Mouse (Mus musculus): ENCODE measurements around the gene Ctxn2.

DNA sequence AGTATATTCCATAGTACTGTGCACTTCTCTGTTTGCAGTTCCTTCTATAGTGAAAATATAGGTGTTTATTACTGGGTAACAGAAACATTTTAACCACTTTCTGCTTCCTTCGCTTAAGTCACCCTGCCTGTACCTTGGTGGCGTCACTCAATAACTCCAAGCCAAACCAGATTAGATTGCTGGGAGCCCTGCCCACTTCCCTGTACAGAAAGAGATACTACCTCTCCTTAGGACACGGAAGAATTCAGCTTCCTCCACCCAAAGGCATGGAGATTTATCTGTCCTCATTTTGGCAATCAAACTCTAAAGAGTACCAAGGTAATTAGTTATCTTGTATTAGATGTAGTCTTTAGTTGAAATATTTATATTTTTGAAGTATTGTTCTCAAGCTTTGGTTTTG, 9.7 kb upstream of the Ctxn2 start:
- no peak for TF ChIP-seq CTCF (IDR thresholded peaks at IDR 0.05; ENCODE audit: insufficient read depth, low read depth, low read length)
- no peak for TF ChIP-seq POLR2A (IDR thresholded peaks at IDR 0.05; ENCODE audit: insufficient read depth, low read depth, low read length)

Data from olfactory bulb, adult 2 months (tissue).